11 mouse cellular contexts compared by ENCODE assay signal in the genomic region with DNA sequence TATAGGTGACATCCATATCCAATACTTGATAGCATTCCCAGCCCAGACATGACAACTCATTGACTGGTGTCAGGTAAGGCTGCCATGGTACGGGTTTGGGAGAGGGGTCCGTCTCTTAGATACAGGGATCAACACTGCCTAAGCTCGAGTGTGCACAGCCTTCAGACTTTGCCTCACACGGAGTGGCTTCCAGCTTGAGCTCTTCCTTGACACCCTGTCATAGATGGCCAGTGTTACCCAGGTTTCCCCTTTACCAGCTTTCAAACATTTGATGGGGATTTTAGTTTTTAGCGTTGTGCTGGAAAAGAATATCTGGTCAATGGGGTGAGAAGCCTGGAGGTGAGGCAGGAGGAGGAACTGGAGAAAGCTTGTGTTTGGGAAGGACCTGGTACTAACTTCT. TPM values are rescaled to one million over a fixed set of nuclear protein-coding genes. Genes with fewer than 3 reads are reported as not detected.
DNase-seq lines count a peak whose midpoint lies in the region; ATAC-seq and TF ChIP-seq lines count a peak whose summit lies in the region.
"Had no signal": no experiment of that assay in that cellular context is flagged by ENCODE, and none has a peak within 500 bp of the region (broad histone marks: within the 10 kb centered on the region; RNA-seq: fewer than 3 reads in every experiment).

No protein-coding gene starts in this region.

- intact Hi-C loops in heart, postnatal 10 days (cut with DNase I), result loop anchor here (1.0 to 5.0 kb wide), 2 partner anchors 40 to 95 kb away; no protein-coding TSS in a partner anchor

- no peak for ATAC-seq in heart, embryonic 12.5 days (ENCODE audit: insufficient number of reproducible peaks, low FRiP score)
- ATAC-seq in lung, embryonic 14.5 days (ENCODE audit: insufficient read depth), result no peak
- ATAC-seq in intestine, postnatal 0 days, result no peak
- no peak for ATAC-seq in liver, embryonic 13.5 days (ENCODE audit: low read depth)
- ATAC-seq: inflammation-experienced regulatory T-cells, adult 6 months had no signal

- TF ChIP-seq CTCF in lung, embryonic 14.5 days (IDR thresholded peaks at IDR 0.05; ENCODE audit: low read depth), result no peak
- no peak for TF ChIP-seq CTCF in lung, adult 2 months (IDR thresholded peaks at IDR 0.05; ENCODE audit: insufficient read depth, low read length)
- TF ChIP-seq CTCF in intestine, postnatal 0 days (IDR thresholded peaks at IDR 0.05; ENCODE audit: low read depth), result no peak
- TF ChIP-seq CTCF in thymus, adult 2 months (IDR thresholded peaks at IDR 0.05; ENCODE audit: borderline replicate concordance, control insufficient read depth, extremely low read depth, insufficient read depth, low read length, poor library complexity), result no peak

- no peaks in the 10 kb centered on the region for H3K36me3 ChIP-seq in heart, embryonic 12.5 days
- H3K36me3 ChIP-seq in lung, embryonic 14.5 days (ENCODE audit: insufficient read depth), result no peaks in the 10 kb centered on the region
- no peaks in the 10 kb centered on the region for H3K36me3 ChIP-seq in intestine, postnatal 0 days (ENCODE audit: control insufficient read depth, insufficient read depth)
- H3K36me3 ChIP-seq in liver, embryonic 13.5 days, result no peaks in the 10 kb centered on the region
- no peaks in the 10 kb centered on the region for H3K36me3 ChIP-seq in thymus, adult 2 months (ENCODE audit: control insufficient read depth, insufficient read depth, low read length)

- no peak for TF ChIP-seq POLR2A in lung, adult 2 months (IDR thresholded peaks at IDR 0.05; ENCODE audit: borderline replicate concordance, extremely low read depth, low read depth, low read length)
- no peak for TF ChIP-seq POLR2A in thymus, adult 2 months (IDR thresholded peaks at IDR 0.05; ENCODE audit: control insufficient read depth, extremely low read depth, insufficient read depth, low read length, poor library complexity)

- no peaks in the 10 kb centered on the region for H3K27me3 ChIP-seq in heart, embryonic 12.5 days (replicated peaks)
- no peaks in the 10 kb centered on the region for H3K27me3 ChIP-seq in lung, embryonic 14.5 days (ENCODE audit: insufficient read depth, low read length)
- H3K27me3 ChIP-seq in intestine, postnatal 0 days (replicated peaks; ENCODE audit: control insufficient read depth, insufficient read depth, low read length), result no peaks in the 10 kb centered on the region
- no peaks in the 10 kb centered on the region for H3K27me3 ChIP-seq in liver, embryonic 13.5 days
- H3K27me3 ChIP-seq in thymus, adult 2 months (ENCODE audit: control insufficient read depth, insufficient read depth, low read length), result no peaks in the 10 kb centered on the region

- no peak overlapping the region for H3K9ac ChIP-seq in heart, embryonic 12.5 days
- no peak overlapping the region for H3K9ac ChIP-seq in lung, embryonic 14.5 days
- no peak overlapping the region for H3K9ac ChIP-seq in intestine, postnatal 0 days (ENCODE audit: low read depth, low read length)
- peak overlapping the region; percentile 89 for H3K9ac ChIP-seq in liver, embryonic 13.5 days

- 56% methylated on average over 5 of the region's 5 CpGs for WGBS in heart, embryonic 12.5 days
- WGBS in lung, embryonic 14.5 days, result 35% methylated on average over 5 of the region's 5 CpGs
- WGBS in lung, adult 2 months, result 51% methylated on average over 5 of the region's 5 CpGs
- WGBS in intestine, postnatal 0 days, result 81% methylated on average over 5 of the region's 5 CpGs
- WGBS in liver, embryonic 13.5 days (ENCODE audit: insufficient replicate concordance), result 68% methylated on average over 5 of the region's 5 CpGs
- 88% methylated on average over 5 of the region's 5 CpGs for WGBS in thymus, adult 2 months

- DNase-seq in heart, postnatal 10 days, result no peak
- DNase-seq in lung, embryonic 14.5 days, result peak; percentile 59
- no peak for DNase-seq in lung, adult 2 months
- no peak for DNase-seq in liver, embryonic 13.5 days
- DNase-seq in Muller cell, postnatal 12 days (ENCODE audit: inconsistent ontology term), result no peak
- DNase-seq in thymus, adult 2 months, result no peak
- DNase-seq: gastrocnemius, postnatal 14 days; thymus, adult 18-20 months had no signal

- peak overlapping the region; percentile 97; the same call in 1 of the 2 replicates for H3K4me3 ChIP-seq in heart, embryonic 12.5 days
- H3K4me3 ChIP-seq in lung, embryonic 14.5 days (ENCODE audit: low read depth, low read length), result peak overlapping the region; percentile 98
- H3K4me3 ChIP-seq in lung, adult 2 months (replicated peaks; ENCODE audit: extremely low read depth, low read depth, low read length), result no peak overlapping the region
- H3K4me3 ChIP-seq in intestine, postnatal 0 days (ENCODE audit: low read depth, low read length), result no peak overlapping the region
- H3K4me3 ChIP-seq in liver, embryonic 13.5 days (replicated peaks), result peak overlapping the region; percentile 99; the same call in 1 of the 2 replicates
- no peak overlapping the region for H3K4me3 ChIP-seq in thymus, adult 2 months (ENCODE audit: control insufficient read depth, insufficient read depth, low read length)

- peaks cover 21% of the 10 kb centered on the region for H3K4me1 ChIP-seq in heart, embryonic 12.5 days (replicated peaks)
- H3K4me1 ChIP-seq in lung, embryonic 14.5 days (ENCODE audit: insufficient read depth), result peaks cover 16% of the 10 kb centered on the region
- H3K4me1 ChIP-seq in lung, adult 2 months (ENCODE audit: control insufficient read depth, insufficient read depth, low read length), result peaks cover 6% of the 10 kb centered on the region
- H3K4me1 ChIP-seq in intestine, postnatal 0 days (replicated peaks; ENCODE audit: control insufficient read depth, insufficient read depth, low read length), result 0 out of 2 replicates have a peak, but pooled peaks cover 3% of the 10 kb centered on the region
- peaks cover 27% of the 10 kb centered on the region for H3K4me1 ChIP-seq in liver, embryonic 13.5 days (replicated peaks)
- peaks cover 4% of the 10 kb centered on the region; the same call in 1 of the 2 replicates for H3K4me1 ChIP-seq in thymus, adult 2 months (replicated peaks; ENCODE audit: control insufficient read depth, insufficient read depth, low read length)

- no peak overlapping the region for H3K4me2 ChIP-seq in heart, embryonic 12.5 days
- peak overlapping the region; percentile 69 for H3K4me2 ChIP-seq in lung, embryonic 14.5 days
- H3K4me2 ChIP-seq in intestine, postnatal 0 days (replicated peaks; ENCODE audit: low read depth), result peak overlapping the region; percentile 67; the same call in 1 of the 2 replicates
- peak overlapping the region; percentile 78 for H3K4me2 ChIP-seq in liver, embryonic 13.5 days

- peak overlapping the region; percentile 100 for H3K27ac ChIP-seq in heart, embryonic 12.5 days (ENCODE audit: poor library complexity, severe bottlenecking)
- H3K27ac ChIP-seq in lung, embryonic 14.5 days (ENCODE audit: low read depth), result no peak overlapping the region
- H3K27ac ChIP-seq in intestine, postnatal 0 days (ENCODE audit: low read depth, low read length), result no peak overlapping the region
- no peak overlapping the region for H3K27ac ChIP-seq in liver, embryonic 13.5 days
- no peak overlapping the region for H3K27ac ChIP-seq in thymus, adult 2 months (ENCODE audit: control insufficient read depth, insufficient read depth, low read length)

- H3K9me3 ChIP-seq in heart, embryonic 12.5 days (replicated peaks), result no peaks in the 10 kb centered on the region
- H3K9me3 ChIP-seq in lung, embryonic 14.5 days (ENCODE audit: low read depth, low read length), result no peaks in the 10 kb centered on the region
- no peaks in the 10 kb centered on the region for H3K9me3 ChIP-seq in intestine, postnatal 0 days (ENCODE audit: control insufficient read depth)
- H3K9me3 ChIP-seq in liver, embryonic 13.5 days (replicated peaks), result no peaks in the 10 kb centered on the region

RNA-seq across cellular contexts. Expression of gene Dyrk1a, which starts 2.1 kb away (rescaled TPM):
- polyA plus RNA-seq in heart, embryonic 12.5 days (2016; fragmentation: Nextera tagmentation; extraction: Ambion mirVana), result 7.3 and 7.9 TPM in 2 replicates
- 10 to 100 TPM; 86.2 to 99.2 TPM for total RNA-seq in heart, postnatal 10 days (2021)
- 11.2 and 11.8 TPM in 2 replicates for polyA plus RNA-seq in lung, embryonic 14.5 days (2014; fragmentation: Nextera tagmentation; extraction: Ambion mirVana)
- 26.1 and 32.4 TPM in 2 replicates for polyA plus RNA-seq in lung, adult 2 months (2012; rRNA removed)
- 8.0 and 8.3 TPM in 2 replicates for polyA plus RNA-seq in intestine, postnatal 0 days (2015; fragmentation: Nextera tagmentation; extraction: Ambion mirVana)
- 5.2 and 5.3 TPM in 2 replicates for polyA plus RNA-seq in liver, embryonic 13.5 days (2015; fragmentation: Nextera tagmentation; extraction: Ambion mirVana)
- 78.4 and 89.5 TPM in 2 replicates for polyA plus RNA-seq in thymus, adult 2 months (2012; rRNA removed)

RNA-seq across cellular contexts. Expression of gene Vps26c, which starts 41.1 kb away (rescaled TPM):
- polyA plus RNA-seq in heart, embryonic 12.5 days (2016; fragmentation: Nextera tagmentation; extraction: Ambion mirVana), result 45.8 and 48.9 TPM in 2 replicates
- 10 to 100 TPM; 28.2 to 30.9 TPM for total RNA-seq in heart, postnatal 10 days (2021)
- polyA plus RNA-seq in lung, embryonic 14.5 days (2014; fragmentation: Nextera tagmentation; extraction: Ambion mirVana), result 54.9 and 63.7 TPM in 2 replicates
- polyA plus RNA-seq in lung, adult 2 months (2012; rRNA removed), result 25.8 and 40.7 TPM in 2 replicates
- 36.6 and 46.7 TPM in 2 replicates for polyA plus RNA-seq in intestine, postnatal 0 days (2015; fragmentation: Nextera tagmentation; extraction: Ambion mirVana)
- polyA plus RNA-seq in liver, embryonic 13.5 days (2015; fragmentation: Nextera tagmentation; extraction: Ambion mirVana), result 22.2 and 24.2 TPM in 2 replicates
- 40.2 and 44.9 TPM in 2 replicates for polyA plus RNA-seq in thymus, adult 2 months (2012; rRNA removed)

Comparison
In these comparisons a context has a peak if more than half of its experiments do, and no peak if none do; other contexts are left out.
1. H3K4me3 ChIP-seq: peak in heart, embryonic 12.5 days (single experiment), lung, embryonic 14.5 days (single experiment) and liver, embryonic 13.5 days (single experiment); none in lung, adult 2 months (single experiment), intestine, postnatal 0 days (single experiment) and thymus, adult 2 months (single experiment).